Mouse (Mus musculus) heart, adult 2 months (tissue): ENCODE data around the gene Pdcd10. TPM values are rescaled to one million over a fixed set of nuclear protein-coding genes. Genes with fewer than 3 reads are reported as not detected.

Experiments
- DNase-seq, 2 experiments: peaks; one replicate each; pipeline ENCODE4 v3.0.0; 2021
- H3K27ac ChIP-seq: fragments of 200-600 bp; 2 replicates; pipeline ENCODE4 v1.8.1; 2022
- H3K27me3 ChIP-seq: fragments of 200-500 bp; 2 replicates; pipeline ENCODE4 v1.6.1; 2012; ENCODE audit warnings: mild to moderate bottlenecking, low read length, inconsistent platforms, mixed read lengths; ENCODE audit not compliant: control insufficient read depth, insufficient read depth
- H3K36me3 ChIP-seq: fragments of 200-500 bp; 2 replicates; pipeline ENCODE4 v1.6.1; 2012; ENCODE audit warnings: low read length, inconsistent platforms; ENCODE audit not compliant: control insufficient read depth, insufficient read depth
- H3K4me1 ChIP-seq: fragments of 200-500 bp; 2 replicates; pipeline ENCODE4 v1.6.1; 2011; ENCODE audit warnings: low read length; ENCODE audit not compliant: control insufficient read depth, insufficient read depth
- H3K4me3 ChIP-seq: fragments of 200-600 bp; 2 replicates; pipeline ENCODE4 v1.8.1; 2022
- H3K79me2 ChIP-seq: fragments of 200-500 bp; replicated peaks from 2 replicates; pipeline ENCODE4 v1.6.1; 2012; ENCODE audit warnings: mild to moderate bottlenecking, inconsistent platforms, low read length, moderate library complexity, mixed read lengths; ENCODE audit not compliant: control insufficient read depth, insufficient read depth
- H3K9ac ChIP-seq: fragments of 200-500 bp; 2 replicates; pipeline ENCODE4 v1.6.1; 2012; ENCODE audit warnings: low read depth, mild to moderate bottlenecking, control low read depth, inconsistent platforms, low read length, mixed read lengths
- CTCF ChIP-seq: fragments of 200-600 bp; IDR thresholded peaks from 2 replicates; pipeline ENCODE4 v1.8.1; 2022; ENCODE audit warnings: antibody characterized with exemption, mild to moderate bottlenecking, moderate library complexity
- EP300 ChIP-seq: fragments of 200-500 bp; IDR thresholded peaks from 2 replicates; pipeline ENCODE4 v1.6.1; 2011; ENCODE audit warnings: low read depth, low read length, control low read depth; ENCODE audit not compliant: insufficient read depth
- POLR2A ChIP-seq: fragments of 200-500 bp; IDR thresholded peaks from 2 replicates; pipeline ENCODE4 v1.6.1; 2011; ENCODE audit warnings: mild to moderate bottlenecking, low read depth, low read length, control low read depth; ENCODE audit not compliant: insufficient read depth
- WGBS: fragments of 180-500 bp; shearing (Covaris S2); methylation state at CpG from one replicate; pipeline ENCODE4 v1.1.7; 2018; 5-methylcytosine and 5-hydroxymethylcytosine counted together
- intact Hi-C: fragments of 180-260 bp; cut with DNase I; formaldehyde crosslinking; loops from one replicate; pipeline ENCODE4 v1.15.1; 2025
- long read RNA-seq: library from polyadenylated mRNA; stranded (forward); transcript quantifications from one replicate; pipeline ENCODE4 v2.0.0, GENCODE M21; 2021
- polyA plus RNA-seq: library from polyadenylated mRNA; depleted of rRNA; stranded (reverse); fragments of >200 nt; gene quantifications from 2 replicates; pipeline ENCODE4 v1.2.3, GENCODE M21; 2012; rRNA removed
- total RNA-seq, 2 experiments: library from RNA; stranded (reverse); gene quantifications; 2 replicates each; pipeline ENCODE4 v1.2.3; 2021

Pdcd10 gene
- 10 to 100 TPM; 25.7 to 26.1 TPM for total RNA-seq
- 4.0 and 9.8 TPM in 2 replicates for polyA plus RNA-seq
- long read RNA-seq, transcript Pdcd10-205 (8 exons, 1,927 nt), result major isoform, 25 of 25 reads
- long read RNA-seq, partial matches to known transcripts, result 0 of 25 reads
- long read RNA-seq, other reads (novel, unspliced or antisense), result 0 of 25 reads

DNA sequence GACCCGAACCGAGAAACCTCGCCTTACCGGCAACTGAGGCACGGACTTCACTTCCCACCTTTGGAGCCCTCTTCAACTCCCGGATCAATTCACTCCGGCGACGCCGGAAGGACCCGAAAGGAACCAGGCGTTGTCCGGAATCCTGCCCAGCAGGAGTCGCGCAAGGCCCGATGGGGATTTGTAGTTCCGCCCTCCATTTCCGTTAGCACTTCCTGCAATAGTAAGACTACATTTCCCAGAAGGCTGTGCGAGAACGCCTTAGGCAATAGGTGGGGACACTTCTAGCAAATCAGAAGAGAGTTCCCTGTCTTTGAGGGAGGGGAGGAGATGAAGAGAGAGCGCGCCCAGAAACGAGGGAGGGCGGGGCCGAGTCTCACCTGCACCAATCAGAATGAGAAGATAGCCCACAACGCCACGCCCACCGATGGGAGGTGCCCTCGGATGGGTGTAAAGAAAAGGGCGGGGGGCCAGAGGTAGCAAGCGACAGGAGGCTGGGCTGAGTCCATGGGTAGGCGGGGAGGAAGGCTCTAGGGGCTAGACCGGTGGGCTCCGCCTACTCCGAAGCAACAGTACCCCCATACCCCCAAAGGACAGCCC, at the start of gene Pdcd10:
Gene Pdcd10, minus strand, starts transcription at position 162 of the 597 bp plus-strand sequence.
- intact Hi-C loops, result loop anchor here (5.0 kb wide), 2 partner anchors 166 to 401 kb away; partner anchors contain the start of gene Golim4
- Histone ChIP-seq H3K27me3 (no peaks in the 10 kb centered on the region), H3K36me3 (peaks cover 4% of the 10 kb centered on the region), H3K79me2 (peaks cover 4% of the 10 kb centered on the region), H3K27ac (peak within 1 kb of the TSS; percentile 98), H3K4me1 (peaks cover 3% of the 10 kb centered on the region), H3K9ac (peak within 1 kb of the TSS; percentile 93), H3K4me3 (peak within 1 kb of the TSS; percentile 97)
- DNase-seq, result peak; percentile 98 to 99
- WGBS, result under 1% methylated on average over 35 of the region's 35 CpGs
- TF ChIP-seq CTCF (peak; percentile 54), EP300 (peak; percentile 39; the same call in 1 of the 2 replicates), POLR2A (peak; percentile 72)

DNA sequence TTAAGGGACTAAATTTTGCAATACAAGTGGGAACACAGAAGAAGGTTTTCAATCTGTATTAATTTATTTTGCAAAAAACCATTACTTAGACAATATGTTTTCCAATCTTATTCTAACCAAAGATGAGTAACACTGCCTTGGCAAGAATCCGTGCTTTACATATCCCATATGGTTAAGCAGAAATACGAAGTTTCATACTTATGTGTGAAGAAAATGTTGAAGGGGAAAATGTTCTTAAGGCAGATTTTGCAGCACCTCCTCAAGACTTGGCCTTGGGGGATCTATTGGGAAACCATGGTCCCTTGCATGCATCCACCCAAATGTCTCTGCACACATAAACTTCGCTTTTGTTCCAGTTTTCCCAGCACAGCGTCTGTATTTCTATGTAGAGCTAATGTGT, 28.2 kb upstream of the Pdcd10 start:
- TF ChIP-seq CTCF, result no peak
- no peak for TF ChIP-seq EP300
- no peak for TF ChIP-seq POLR2A
- no peaks in the 10 kb centered on the region for H3K27me3 ChIP-seq
- H3K4me1 ChIP-seq, result no peaks in the 10 kb centered on the region
- no peak overlapping the region for H3K4me3 ChIP-seq
- no peaks in the 10 kb centered on the region for H3K36me3 ChIP-seq
- no peaks in the 10 kb centered on the region for H3K79me2 ChIP-seq
- intact Hi-C loops, result no loop called here
- no peak for DNase-seq
- 84% methylated on average over 4 of the region's 4 CpGs for WGBS
- H3K9ac ChIP-seq, result no peak overlapping the region
- no peak overlapping the region for H3K27ac ChIP-seq

DNA sequence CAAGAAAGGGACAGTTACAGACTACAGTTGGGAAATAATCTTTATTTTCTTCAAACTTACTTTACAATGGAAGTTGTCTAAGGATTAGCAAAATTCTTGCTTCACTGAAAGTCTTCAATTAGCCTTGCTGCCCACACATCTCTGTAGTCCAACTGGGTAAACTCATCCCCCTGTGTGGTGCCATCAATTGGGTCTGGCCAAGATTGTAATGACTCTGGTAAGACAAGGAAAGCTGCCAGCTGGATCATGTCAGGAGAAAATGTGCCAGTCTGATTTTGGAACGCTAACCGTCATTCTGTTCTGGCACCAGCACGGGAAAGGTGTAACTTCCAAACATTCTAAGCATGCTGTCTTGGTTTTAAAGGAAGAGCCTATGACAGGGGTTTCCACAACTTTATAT, 26.6 kb upstream of the Pdcd10 start:
- Histone ChIP-seq H3K79me2 (no peaks in the 10 kb centered on the region), H3K4me3 (no peak overlapping the region), H3K36me3 (no peaks in the 10 kb centered on the region), H3K27ac (no peak overlapping the region), H3K9ac (no peak overlapping the region), H3K4me1 (no peaks in the 10 kb centered on the region), H3K27me3 (no peaks in the 10 kb centered on the region)
- 52% methylated on average over 3 of the region's 3 CpGs for WGBS
- intact Hi-C loops, result no loop called here
- no peak for DNase-seq
- TF ChIP-seq EP300 (no peak), CTCF (no peak), POLR2A (no peak)

DNA sequence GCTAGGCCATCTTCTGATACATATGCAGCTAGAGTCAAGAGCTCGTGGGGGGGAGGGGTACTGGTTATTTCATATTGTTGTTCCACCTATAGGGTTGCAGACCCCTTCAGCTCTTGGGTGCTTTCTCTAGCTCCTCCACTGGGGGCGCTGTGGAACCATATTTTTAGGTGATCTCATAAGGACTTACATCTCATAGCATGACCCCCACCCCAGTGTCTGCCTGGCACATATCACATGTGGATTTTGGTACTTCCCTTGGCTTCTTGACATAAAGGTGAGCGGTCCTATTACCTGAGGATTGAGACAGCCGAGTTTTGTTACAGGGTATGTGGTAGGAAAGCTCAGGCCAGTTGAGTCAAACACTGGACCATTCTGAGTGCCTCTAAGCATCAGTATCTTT, 22.7 kb upstream of the Pdcd10 start:
- DNase-seq, result peak in 1 of 2 experiments; percentile 23
- Histone ChIP-seq H3K4me1 (no peaks in the 10 kb centered on the region), H3K9ac (no peak overlapping the region), H3K27me3 (no peaks in the 10 kb centered on the region), H3K36me3 (no peaks in the 10 kb centered on the region), H3K4me3 (no peak overlapping the region), H3K79me2 (no peaks in the 10 kb centered on the region), H3K27ac (no peak overlapping the region)
- 56% methylated on average over 4 of the region's 4 CpGs for WGBS
- TF ChIP-seq POLR2A (no peak), CTCF (peak; percentile 44), EP300 (no peak)
- intact Hi-C loops, result no loop called here

DNA sequence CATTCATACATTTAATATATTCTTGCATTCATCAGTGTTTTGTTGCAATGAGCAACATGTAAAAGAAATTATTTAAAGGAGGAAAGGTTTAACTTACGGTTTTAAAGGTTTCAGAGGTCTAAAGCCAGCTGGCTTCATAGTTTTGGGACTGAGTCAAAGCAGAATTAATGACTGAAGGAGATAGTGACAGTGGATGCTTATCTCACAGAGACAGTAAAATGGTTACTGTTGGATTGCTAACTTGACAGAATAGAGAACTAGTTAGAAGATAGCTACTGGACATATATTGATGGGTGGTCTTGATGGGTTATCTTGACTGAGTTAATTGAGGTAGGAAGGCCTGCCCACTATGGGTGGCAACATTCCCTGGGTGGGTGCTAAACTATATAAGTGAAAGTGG, 18.9 kb upstream of the Pdcd10 start:
- no peaks in the 10 kb centered on the region for H3K4me1 ChIP-seq
- no peak overlapping the region for H3K4me3 ChIP-seq
- WGBS, result 60% methylated on average over 1 of the region's 1 CpGs
- H3K9ac ChIP-seq, result no peak overlapping the region
- H3K27ac ChIP-seq, result no peak overlapping the region
- TF ChIP-seq EP300 (no peak), POLR2A (no peak), CTCF (no peak)
- DNase-seq, result no peak
- no peaks in the 10 kb centered on the region for H3K36me3 ChIP-seq
- H3K79me2 ChIP-seq, result no peaks in the 10 kb centered on the region
- H3K27me3 ChIP-seq, result no peaks in the 10 kb centered on the region
- intact Hi-C loops, result no loop called here

DNA sequence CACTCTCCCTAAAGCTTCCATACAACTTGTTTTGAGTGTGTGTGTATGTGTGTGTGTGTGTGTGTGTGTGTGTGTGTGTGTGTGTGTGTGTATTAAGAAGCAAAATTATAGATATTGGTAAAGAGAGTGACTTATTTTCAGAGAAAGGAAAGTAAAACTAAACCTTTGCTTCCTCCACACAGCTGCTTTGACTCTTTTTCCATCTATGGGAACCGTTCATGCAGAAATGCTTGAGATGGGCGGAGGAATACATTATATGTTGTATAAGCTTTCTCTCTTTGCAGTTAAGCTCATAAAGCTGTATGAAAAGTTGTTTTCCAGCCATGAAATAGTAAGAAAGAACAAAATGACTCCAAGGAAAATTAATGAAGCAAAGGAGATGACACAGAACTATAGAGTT, 17.4 kb upstream of the Pdcd10 start:
- intact Hi-C loops, result no loop called here
- Histone ChIP-seq H3K4me3 (no peak overlapping the region), H3K9ac (no peak overlapping the region), H3K27me3 (no peaks in the 10 kb centered on the region), H3K79me2 (no peaks in the 10 kb centered on the region), H3K4me1 (no peaks in the 10 kb centered on the region), H3K27ac (no peak overlapping the region), H3K36me3 (no peaks in the 10 kb centered on the region)
- no peak for TF ChIP-seq CTCF
- no peak for TF ChIP-seq EP300
- no peak for TF ChIP-seq POLR2A
- DNase-seq, result no peak
- 78% methylated on average over 2 of the region's 2 CpGs for WGBS
